Mouse (Mus musculus) MEL (cell line): ENCODE results near the gene Cmss1. TPM values are rescaled to one million over a fixed set of nuclear protein-coding genes. Genes with fewer than 3 reads are reported as not detected.

ENCODE experiments used
- DNase-seq: peaks from one replicate; pipeline ENCODE4 v3.0.0; 2011; ENCODE audit warnings: low read depth, low spot score
- H3K27ac ChIP-seq: 2 replicates; pipeline ENCODE4 v1.5.1; 2012; ENCODE audit warnings: low read depth, mild to moderate bottlenecking, control low read depth, low read length, moderate library complexity; ENCODE audit not compliant: control insufficient read depth
- H3K27me3 ChIP-seq, 2 experiments: fragments of 150-350 bp in 1 of 2; sonication (generic) in 1 of 2; 2 replicates each; pipeline ENCODE4 v1.6.1; 2012; ENCODE audit warnings: low read length in 2 of 2, mild to moderate bottlenecking in 2 of 2, improper control_type of control experiment in 1 of 2, moderate library complexity in 1 of 2; ENCODE audit not compliant: insufficient read depth in 2 of 2, control insufficient read depth in 1 of 2
- H3K36me3 ChIP-seq, 2 experiments: 2 replicates each; pipeline ENCODE4 v1.6.1; 2012 to 2014; ENCODE audit warnings: low read length in 2 of 2, improper control_type of control experiment in 1 of 2, inconsistent platforms in 1 of 2, mild to moderate bottlenecking in 1 of 2; ENCODE audit not compliant: insufficient read depth in 2 of 2, control insufficient read depth in 1 of 2
- H3K4me1 ChIP-seq, 2 experiments: fragments of 150-350 bp in 1 of 2; sonication (generic) in 1 of 2; 2 replicates each; pipeline ENCODE4 v1.6.1; 2012; ENCODE audit warnings: low read length in 2 of 2, improper control_type of control experiment in 1 of 2, mild to moderate bottlenecking in 1 of 2; ENCODE audit not compliant: insufficient read depth in 2 of 2, control insufficient read depth in 1 of 2
- H3K4me3 ChIP-seq, 2 experiments: fragments of 150-350 bp in 1 of 2; sonication (generic) in 1 of 2; 2 replicates each; pipeline ENCODE4 v1.5.1; 2012; ENCODE audit warnings: low read depth in 2 of 2, low read length in 2 of 2, mild to moderate bottlenecking in 2 of 2, moderate library complexity in 2 of 2, control low read depth in 1 of 2, improper control_type of control experiment in 1 of 2; ENCODE audit not compliant: control insufficient read depth in 1 of 2, insufficient read depth in 1 of 2
- H3K79me2 ChIP-seq: 2 replicates; pipeline ENCODE4 v1.6.1; 2012; ENCODE audit warnings: mild to moderate bottlenecking, low read length, moderate library complexity; ENCODE audit not compliant: control insufficient read depth, poor library complexity, insufficient read depth
- H3K9ac ChIP-seq: 2 replicates; pipeline ENCODE4 v1.6.1; 2012; ENCODE audit warnings: low read depth, mild to moderate bottlenecking, control low read depth, low read length, moderate library complexity; ENCODE audit not compliant: control insufficient read depth, poor library complexity, severe bottlenecking
- H3K9me3 ChIP-seq: fragments of 150-350 bp; sonication (generic); replicated peaks from 2 replicates; pipeline ENCODE4 v1.6.1; 2012; ENCODE audit warnings: mild to moderate bottlenecking, low read length, improper control_type of control experiment, moderate library complexity; ENCODE audit not compliant: insufficient read depth
- BHLHE40 ChIP-seq: IDR thresholded peaks from 2 replicates; pipeline ENCODE4 v1.6.1; 2012; ENCODE audit warnings: low read depth, mild to moderate bottlenecking, inconsistent platforms, low read length, improper control_type of control experiment, borderline replicate concordance
- CHD1 ChIP-seq: IDR thresholded peaks from 2 replicates; pipeline ENCODE4 v1.6.1; 2012; ENCODE audit warnings: low read depth, mild to moderate bottlenecking, inconsistent platforms, low read length, improper control_type of control experiment
- CTCF ChIP-seq, 3 experiments: IDR thresholded peaks in 2 of 3; conservative IDR thresholded peaks in 1 of 3; 2 replicates each; pipeline ENCODE4 v1.5.1; 2011 to 2012; ENCODE audit warnings: low read length in 3 of 3, low read depth in 2 of 3, mild to moderate bottlenecking in 2 of 3, improper control_type of control experiment in 1 of 3, inconsistent platforms in 1 of 3, mixed read lengths in 1 of 3, moderate library complexity in 1 of 3; ENCODE audit not compliant: control insufficient read depth in 1 of 3, insufficient read depth in 1 of 3, poor library complexity in 1 of 3, severe bottlenecking in 1 of 3
- ETS1 ChIP-seq: IDR thresholded peaks from 2 replicates; pipeline ENCODE4 v1.6.1; 2012; ENCODE audit warnings: low read depth, mild to moderate bottlenecking, inconsistent platforms, low read length, improper control_type of control experiment, moderate library complexity
- GATA1 ChIP-seq: IDR thresholded peaks from 2 replicates; pipeline ENCODE4 v1.6.1; 2011; ENCODE audit warnings: low read depth, low read length, improper control_type of control experiment
- HCFC1 ChIP-seq: IDR thresholded peaks from 2 replicates; pipeline ENCODE4 v1.6.1; 2012; ENCODE audit warnings: low read depth, mild to moderate bottlenecking, inconsistent platforms, low read length, improper control_type of control experiment, moderate library complexity
- JUND ChIP-seq: IDR thresholded peaks from 2 replicates; pipeline ENCODE4 v1.6.1; 2011; ENCODE audit warnings: low read depth, mild to moderate bottlenecking, improper control_type of control experiment, low read length
- KAT2A ChIP-seq: conservative IDR thresholded peaks from 2 replicates; pipeline ENCODE4 v1.6.1; 2012; ENCODE audit warnings: low read depth, low read length, improper control_type of control experiment, inconsistent platforms
- MAX ChIP-seq: IDR thresholded peaks from 2 replicates; pipeline ENCODE4 v1.6.1; 2011; ENCODE audit warnings: low read length, improper control_type of control experiment
- MAZ ChIP-seq: IDR thresholded peaks from 2 replicates; pipeline ENCODE4 v1.6.1; 2012; ENCODE audit warnings: low read depth, mild to moderate bottlenecking, inconsistent platforms, low read length, improper control_type of control experiment
- MEF2A ChIP-seq: IDR thresholded peaks from 2 replicates; pipeline ENCODE4 v1.6.1; 2014; ENCODE audit warnings: low read depth, mild to moderate bottlenecking, inconsistent platforms, low read length, improper control_type of control experiment; ENCODE audit not compliant: poor library complexity, insufficient replicate concordance, severe bottlenecking; ENCODE audit errors: extremely low read depth
- MXI1 ChIP-seq: IDR thresholded peaks from 2 replicates; pipeline ENCODE4 v1.6.1; 2011; ENCODE audit warnings: mild to moderate bottlenecking, low read depth, low read length, improper control_type of control experiment
- MYB ChIP-seq: IDR thresholded peaks from 2 replicates; pipeline ENCODE4 v1.6.1; 2011; ENCODE audit warnings: mild to moderate bottlenecking, low read depth, low read length, improper control_type of control experiment
- NELFE ChIP-seq: IDR thresholded peaks from 2 replicates; pipeline ENCODE4 v1.6.1; 2011; ENCODE audit warnings: low read depth, low read length, improper control_type of control experiment
- NRF1 ChIP-seq: IDR thresholded peaks from 2 replicates; pipeline ENCODE4 v1.6.1; 2014; ENCODE audit warnings: low read depth, mild to moderate bottlenecking, inconsistent platforms, low read length, improper control_type of control experiment, moderate library complexity; ENCODE audit not compliant: poor library complexity, insufficient read depth, severe bottlenecking
- POLR2A ChIP-seq, 2 experiments: IDR thresholded peaks; 2 replicates each; pipeline ENCODE4 v1.6.1; 2011 to 2012; ENCODE audit warnings: low read length in 2 of 2, mild to moderate bottlenecking in 2 of 2, control low read depth in 1 of 2, improper control_type of control experiment in 1 of 2, low read depth in 1 of 2, moderate library complexity in 1 of 2; ENCODE audit not compliant: control insufficient read depth in 1 of 2, insufficient read depth in 1 of 2, poor library complexity in 1 of 2
- POLR2AphosphoS2 ChIP-seq: IDR thresholded peaks from 2 replicates; pipeline ENCODE4 v1.6.1; 2011; ENCODE audit warnings: low read length, improper control_type of control experiment
- POLR2AphosphoS5 ChIP-seq: IDR thresholded peaks from 2 replicates; pipeline ENCODE4 v1.6.1; 2012; ENCODE audit warnings: low read depth, borderline replicate concordance, mild to moderate bottlenecking, inconsistent platforms, low read length, moderate library complexity, mixed read lengths
- RAD21 ChIP-seq: IDR thresholded peaks from 2 replicates; pipeline ENCODE4 v1.6.1; 2011; ENCODE audit warnings: mild to moderate bottlenecking, low read depth, low read length, improper control_type of control experiment
- RCOR1 ChIP-seq: IDR thresholded peaks from 2 replicates; pipeline ENCODE4 v1.6.1; 2012; ENCODE audit warnings: low read depth, mild to moderate bottlenecking, inconsistent platforms, low read length, improper control_type of control experiment
- SIN3A ChIP-seq: IDR thresholded peaks from 2 replicates; pipeline ENCODE4 v1.6.1; 2012; ENCODE audit warnings: low read length, improper control_type of control experiment, inconsistent platforms
- SMC3 ChIP-seq: IDR thresholded peaks from 2 replicates; pipeline ENCODE4 v1.6.1; 2011; ENCODE audit warnings: low read depth, low read length, improper control_type of control experiment
- TAL1 ChIP-seq: IDR thresholded peaks from 2 replicates; pipeline ENCODE4 v1.6.1; 2012; ENCODE audit warnings: mild to moderate bottlenecking, inconsistent platforms, low read length, moderate library complexity, mixed read lengths
- TBP ChIP-seq: IDR thresholded peaks from 2 replicates; pipeline ENCODE4 v1.8.0; 2011; ENCODE audit warnings: low read depth, low read length, improper control_type of control experiment
- TCF12 ChIP-seq: IDR thresholded peaks from 2 replicates; pipeline ENCODE4 v1.6.1; 2014; ENCODE audit warnings: low read depth, mild to moderate bottlenecking, inconsistent platforms, low read length, improper control_type of control experiment, moderate library complexity
- UBTF ChIP-seq: IDR thresholded peaks from 2 replicates; pipeline ENCODE4 v1.6.1; 2012; ENCODE audit warnings: low read depth, mild to moderate bottlenecking, inconsistent platforms, low read length, improper control_type of control experiment, moderate library complexity, borderline replicate concordance; ENCODE audit not compliant: insufficient read depth
- USF2 ChIP-seq, 2 experiments: IDR thresholded peaks; 2 replicates each; pipeline ENCODE4 v1.6.1; 2011 to 2012; ENCODE audit warnings: improper control_type of control experiment in 2 of 2, low read length in 2 of 2, borderline replicate concordance in 1 of 2, inconsistent platforms in 1 of 2, low read depth in 1 of 2, mild to moderate bottlenecking in 1 of 2; ENCODE audit not compliant: insufficient read depth in 1 of 2
- ZKSCAN1 ChIP-seq: IDR thresholded peaks from 2 replicates; pipeline ENCODE4 v1.6.1; 2012; ENCODE audit warnings: low read depth, mild to moderate bottlenecking, inconsistent platforms, low read length, improper control_type of control experiment, moderate library complexity
- ZMIZ1 ChIP-seq: IDR thresholded peaks from 2 replicates; pipeline ENCODE4 v1.6.1; 2012; ENCODE audit warnings: low read depth, mild to moderate bottlenecking, inconsistent platforms, low read length, improper control_type of control experiment, moderate library complexity
- polyA plus RNA-seq, 2 experiments: library from polyadenylated mRNA; stranded (reverse) in 1 of 2; unstranded in 1 of 2; fragments of >175 nt in 1 of 2; fragments of >200 nt in 1 of 2; gene quantifications; 2 replicates each; pipeline versions ENCODE4 v1.2.1 to v1.2.4; 2012; ENCODE audit warnings: low replicate concordance in 2 of 2, low read depth in 1 of 2; ENCODE audit not compliant: insufficient read length in 2 of 2, insufficient read depth in 1 of 2, missing spikeins in 1 of 2
- total RNA-seq: library from RNA; depleted of rRNA; stranded (reverse); fragments of 300-350 nt; gene quantifications from 2 replicates; pipeline ENCODE4 v1.2.3, GENCODE M21; 2012

Cmss1 gene
- total and polyA plus RNA-seq, 3 experiments = 80.9 to 94.7 TPM; not detected in 1

DNA sequence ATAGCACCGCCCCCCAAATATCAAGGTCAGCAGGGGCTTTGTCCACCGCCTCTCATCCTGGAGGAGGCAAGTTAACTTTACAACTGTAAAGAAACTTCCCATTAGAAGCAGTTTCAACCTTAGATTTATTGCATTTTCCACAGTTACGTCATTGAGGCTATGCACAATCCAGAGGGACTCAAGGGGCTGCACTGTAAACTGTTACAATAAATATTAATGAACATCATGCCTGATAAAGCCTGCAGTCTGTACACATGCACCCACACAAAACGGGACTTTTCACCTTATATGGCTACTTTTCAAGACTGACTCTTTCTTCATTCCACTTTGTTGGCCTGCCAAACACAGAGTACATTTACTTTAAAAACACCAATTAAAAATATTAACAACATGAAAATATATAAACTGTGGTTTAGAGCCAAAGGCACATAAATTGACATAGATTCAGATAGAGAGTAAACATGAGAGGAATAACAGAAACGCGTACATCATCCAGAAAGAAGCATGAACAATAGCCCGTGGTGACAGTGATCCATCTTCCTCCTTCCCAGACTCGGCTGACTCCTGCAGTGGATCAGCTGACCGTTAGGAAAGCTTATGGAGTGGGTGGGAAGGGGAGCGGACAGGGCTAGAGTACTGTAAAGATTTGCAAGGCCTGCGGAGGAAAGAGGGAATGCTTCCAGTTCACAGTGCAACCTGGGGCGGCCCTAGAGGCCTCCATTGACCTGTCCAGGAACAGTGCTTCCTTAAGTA, 122.4 kb downstream of the Cmss1 start:
- Histone ChIP-seq H3K79me2 (peaks cover 2% of the 10 kb centered on the region; the same call in 1 of the 2 replicates), H3K4me1 (peaks cover 19 to 35% of the 10 kb centered on the region in 2 experiments), H3K4me3 (peak overlapping the region in 1 of 2 experiments; percentile 4; a peak in 1 of 4 replicates), H3K36me3 (peaks cover 0 to 38% of the 10 kb centered on the region in 2 experiments; a peak in 2 of 4 replicates), H3K27me3 (no peaks in the 10 kb centered on the region), H3K27ac (peak overlapping the region; percentile 75), H3K9me3 (no peaks in the 10 kb centered on the region), H3K9ac (peak overlapping the region; percentile 31)
- peak; percentile 30 for DNase-seq
- TF ChIP-seq MXI1 = 0 out of 2 replicates have a peak, but pooled peaks have one; percentile 0
- 0 out of 2 replicates have a peak, but pooled peaks have one; percentile 37 for TF ChIP-seq CHD1
- no peak for TF ChIP-seq UBTF

DNA sequence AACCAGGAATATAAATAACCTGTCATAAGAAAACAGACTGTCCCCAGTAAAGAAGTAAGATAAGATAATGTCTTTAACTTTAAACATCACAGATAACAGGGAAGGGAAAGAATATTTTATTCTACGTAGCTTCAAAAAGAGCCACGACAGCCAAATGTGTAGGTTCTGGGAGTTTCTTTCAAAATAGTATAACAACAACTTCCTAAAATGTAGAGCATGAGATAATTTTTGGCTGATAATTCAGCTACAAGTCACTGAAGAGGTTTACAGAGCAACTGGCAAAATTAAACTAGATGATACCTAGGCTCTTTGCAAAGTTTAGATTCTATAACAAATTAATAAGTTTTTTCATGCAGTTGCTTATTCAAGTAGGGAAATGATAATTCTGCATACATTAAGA, 123.2 kb downstream of the Cmss1 start:
- peak; percentile 57 for DNase-seq
- H3K9ac ChIP-seq = no peak overlapping the region
- H3K36me3 ChIP-seq = peaks cover 0 to 38% of the 10 kb centered on the region in 2 experiments; a peak in 2 of 4 replicates
- no peak for TF ChIP-seq TBP
- no peak for TF ChIP-seq USF2 (IDR thresholded peaks at IDR 0.05; ENCODE audit: borderline replicate concordance in 1 of 2, insufficient read depth in 1 of 2, low read depth in 1 of 2, low read length in 2 of 2)
- TF ChIP-seq NRF1 = no peak
- TF ChIP-seq CTCF (IDR thresholded peaks at IDR 0.05 in 2 of 3, conservative IDR thresholded peaks at IDR 0.05 in 1 of 3; ENCODE audit: control insufficient read depth in 1 of 3, insufficient read depth in 1 of 3, low read depth in 2 of 3, low read length in 3 of 3, poor library complexity in 1 of 3, severe bottlenecking in 1 of 3) = no peak
- peak; percentile 66; the same call in 1 of the 2 replicates for TF ChIP-seq GATA1
- no peak for TF ChIP-seq BHLHE40
- no peak for TF ChIP-seq POLR2AphosphoS2
- TF ChIP-seq SMC3 = no peak
- TF ChIP-seq JUND = no peak
- TF ChIP-seq TCF12 = no peak
- TF ChIP-seq MAZ = no peak
- TF ChIP-seq RAD21 = no peak
- no peak for TF ChIP-seq TAL1
- TF ChIP-seq MYB = no peak
- no peak for TF ChIP-seq ZMIZ1
- TF ChIP-seq ETS1 = 0 out of 2 replicates have a peak, but pooled peaks have one; percentile 31
- TF ChIP-seq KAT2A = no peak
- TF ChIP-seq RCOR1 = no peak
- no peak for TF ChIP-seq NELFE
- no peak for TF ChIP-seq POLR2AphosphoS5
- TF ChIP-seq CHD1 = no peak
- TF ChIP-seq UBTF = no peak
- TF ChIP-seq MAX = no peak
- TF ChIP-seq MEF2A = no peak
- TF ChIP-seq ZKSCAN1 = no peak
- peak; percentile 36; the same call in 1 of the 2 replicates for TF ChIP-seq MXI1
- no peak for TF ChIP-seq POLR2A (IDR thresholded peaks at IDR 0.05; ENCODE audit: control insufficient read depth in 1 of 2, insufficient read depth in 1 of 2, low read depth in 1 of 2, low read length in 2 of 2, poor library complexity in 1 of 2)
- no peak for TF ChIP-seq HCFC1
- peak; percentile 62 for TF ChIP-seq SIN3A

More for the DNA sequence above, 123.2 kb downstream of the Cmss1 start:
- H3K9me3 ChIP-seq = no peaks in the 10 kb centered on the region
- H3K79me2 ChIP-seq = peaks cover 2% of the 10 kb centered on the region; the same call in 1 of the 2 replicates
- peak overlapping the region in 1 of 2 experiments; percentile 4; a peak in 1 of 4 replicates for H3K4me3 ChIP-seq
- no peaks in the 10 kb centered on the region for H3K27me3 ChIP-seq
- peaks cover 19 to 35% of the 10 kb centered on the region in 2 experiments for H3K4me1 ChIP-seq
- H3K27ac ChIP-seq = peak overlapping the region; percentile 53
